Mouse (Mus musculus) heart, postnatal 14 days (tissue): ENCODE results near the gene Gm14401. TPM values are rescaled to one million over a fixed set of nuclear protein-coding genes. Genes with fewer than 3 reads are reported as not detected.
"Not testable (repeated sequence)": the region's sequence is repeated elsewhere in the genome, so short reads cannot be mapped to it uniquely, and the experiment has no call there.

Source experiments
- DNase-seq, 2 experiments: peaks; one replicate each; pipeline ENCODE4 v3.0.0; 2021 to 2022
- intact Hi-C: fragments of 180-260 bp; cut with DNase I; formaldehyde crosslinking; loops from one replicate; pipeline ENCODE4 v1.15.1; 2025
- long read RNA-seq, 2 experiments: library from polyadenylated mRNA; stranded (forward); transcript quantifications; one replicate each; pipeline ENCODE4 v2.0.0; 2021
- total RNA-seq, 2 experiments: library from RNA; stranded (reverse); gene quantifications; 2 replicates each; pipeline ENCODE4 v1.2.3; 2021

The Gm14401 gene
- under 1 TPM in 1 of 2 experiments, not detected in 1; 0.59 TPM for total RNA-seq
- long read RNA-seq, experiment 1: 0 reads
- long read RNA-seq, experiment 2: 0 reads

DNA sequence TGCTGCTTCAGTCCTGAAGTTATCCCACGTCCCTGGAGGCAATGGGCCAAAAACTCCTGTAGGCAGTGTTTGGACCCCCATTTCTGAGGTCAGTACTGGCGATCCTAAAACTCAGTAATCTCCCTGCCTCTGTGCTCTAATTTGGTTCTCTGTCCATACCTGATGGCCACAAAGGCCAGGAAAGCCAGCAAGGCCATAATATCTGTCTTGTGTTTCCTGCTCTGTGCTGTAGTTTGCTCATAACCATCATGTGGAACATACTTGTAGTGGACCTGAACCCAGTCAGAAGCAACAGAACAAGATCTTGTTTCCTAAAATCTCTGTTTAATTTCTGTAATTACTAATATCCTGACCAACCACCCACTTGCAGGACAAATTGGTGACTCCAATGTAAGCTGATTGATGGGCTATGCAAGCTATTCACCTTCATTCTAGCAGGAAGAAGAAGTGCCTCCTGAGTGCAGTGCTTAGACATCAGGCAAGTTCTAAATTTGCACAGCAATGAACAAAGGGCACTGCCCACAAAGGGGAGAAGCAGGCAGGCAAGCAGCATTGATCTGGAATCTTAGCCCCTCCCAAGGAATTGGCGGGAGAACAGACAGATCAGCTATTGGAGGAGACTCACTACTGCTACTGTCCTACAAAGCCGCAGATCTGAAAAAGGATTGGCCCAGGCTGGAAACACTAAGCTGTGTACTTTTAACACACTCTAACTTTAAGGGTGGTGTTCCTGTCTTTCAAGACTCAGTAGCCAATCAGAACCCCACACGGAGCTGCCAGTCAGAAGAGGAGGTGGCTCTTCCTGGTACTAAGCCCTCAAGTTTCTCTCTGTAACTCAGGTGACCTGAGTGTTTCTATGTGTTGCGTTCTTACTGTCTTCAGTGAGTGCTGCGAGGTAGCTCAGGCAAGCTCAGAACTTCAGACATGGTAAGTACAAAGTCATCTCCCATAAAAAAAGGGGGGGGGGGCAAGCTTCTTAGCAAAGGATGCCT is at the start of gene Gm14401:
Gm14401 (plus strand) TSS at position 889 of the 992 bp plus-strand sequence.
- DNase-seq: peak in 1 of 2 experiments; percentile 2

DNA sequence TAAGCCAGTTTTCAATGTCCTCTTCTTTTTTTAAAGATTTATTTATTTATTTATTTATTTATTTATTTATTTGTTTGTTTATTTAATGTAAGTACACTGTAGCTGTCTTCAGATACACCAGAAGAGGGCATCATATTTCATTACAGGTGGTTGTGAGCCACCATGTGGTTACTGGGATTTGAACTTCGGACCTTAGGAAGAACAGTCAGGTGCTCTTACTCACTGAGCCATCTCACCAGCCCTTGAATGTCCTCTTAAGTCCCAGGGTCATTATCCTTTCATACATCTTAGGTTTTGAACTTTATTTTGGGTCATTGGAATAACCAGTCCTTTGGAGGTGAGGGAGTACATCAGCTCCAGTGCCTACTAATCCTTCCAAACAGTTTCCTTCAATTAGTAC is 1.3 kb upstream of the Gm14401 start:
- intact Hi-C loops: loop anchor here (5.0 kb wide), 1 partner anchor 449 kb away; no protein-coding TSS in a partner anchor
- DNase-seq: not testable (repeated sequence)

More for the DNA sequence above, at the start of gene Gm14401:
- intact Hi-C loops: loop anchor here (2.0 to 5.0 kb wide), 2 partner anchors 247 to 449 kb away; no protein-coding TSS in a partner anchor

DNA sequence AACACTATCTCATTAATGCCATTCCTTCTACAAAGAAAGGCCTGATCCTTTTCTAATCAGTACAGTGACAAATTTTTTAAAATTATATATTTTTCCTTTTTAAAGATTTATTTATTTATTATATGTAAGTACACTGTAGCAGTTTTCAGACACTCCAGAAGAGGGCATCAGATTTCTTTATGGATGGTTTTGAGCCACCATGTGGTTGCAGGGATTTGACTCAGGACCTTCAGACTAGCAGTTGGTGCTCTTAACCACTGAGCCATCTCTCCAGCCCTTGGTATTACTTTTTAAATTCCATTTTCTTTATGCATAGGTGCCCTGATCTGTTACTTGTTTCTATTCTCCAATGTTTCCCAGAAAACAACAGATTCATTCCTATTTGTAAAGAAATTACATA is 895 bp downstream of the Gm14401 start:
- not testable (repeated sequence) for DNase-seq
- intact Hi-C loops: loop anchor here (2.0 kb wide), 1 partner anchor 246 kb away; no protein-coding TSS in a partner anchor

DNA sequence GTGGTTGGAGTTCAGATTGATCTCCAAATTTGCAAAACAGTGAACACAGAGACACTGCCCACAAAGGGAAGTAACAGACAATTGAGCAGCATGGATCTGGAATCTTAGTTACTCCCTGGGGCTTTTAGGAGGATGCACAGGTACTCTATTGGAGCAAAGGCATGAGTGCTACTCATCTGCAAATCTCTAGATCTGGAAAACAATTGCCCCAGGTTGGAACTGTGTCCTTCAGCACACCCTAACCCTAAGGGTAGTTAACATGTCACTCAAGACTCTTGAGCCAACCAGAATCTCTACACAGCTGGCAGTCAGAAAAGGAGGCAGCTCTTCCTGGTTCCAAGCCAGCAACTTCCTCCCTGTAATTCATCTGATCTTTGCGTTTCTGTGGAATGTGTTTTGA is 5.7 kb downstream of the Gm14401 start:
- DNase-seq, intact Hi-C loops: not testable (repeated sequence)

DNA sequence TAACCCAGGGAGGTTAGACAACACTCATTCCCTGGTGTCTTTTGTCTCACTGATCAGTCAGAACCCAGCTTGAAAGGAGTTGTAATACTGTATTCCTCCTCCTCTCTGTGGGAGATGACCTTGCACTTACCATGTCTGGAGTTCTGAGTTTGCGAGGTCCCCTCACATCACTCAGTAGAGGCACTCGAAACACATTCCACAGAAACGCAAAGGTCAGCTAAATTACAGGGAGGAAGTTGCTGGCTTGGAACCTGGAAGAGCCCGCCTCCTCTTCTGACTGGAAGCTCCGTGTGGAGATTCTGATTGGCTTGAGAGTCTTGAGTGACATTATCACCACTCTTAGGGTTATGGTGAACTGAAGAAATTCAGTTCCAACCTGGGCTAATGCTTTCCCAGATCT is 35.0 kb downstream of the Gm14401 start:
- intact Hi-C loops, DNase-seq: not testable (repeated sequence)

DNA sequence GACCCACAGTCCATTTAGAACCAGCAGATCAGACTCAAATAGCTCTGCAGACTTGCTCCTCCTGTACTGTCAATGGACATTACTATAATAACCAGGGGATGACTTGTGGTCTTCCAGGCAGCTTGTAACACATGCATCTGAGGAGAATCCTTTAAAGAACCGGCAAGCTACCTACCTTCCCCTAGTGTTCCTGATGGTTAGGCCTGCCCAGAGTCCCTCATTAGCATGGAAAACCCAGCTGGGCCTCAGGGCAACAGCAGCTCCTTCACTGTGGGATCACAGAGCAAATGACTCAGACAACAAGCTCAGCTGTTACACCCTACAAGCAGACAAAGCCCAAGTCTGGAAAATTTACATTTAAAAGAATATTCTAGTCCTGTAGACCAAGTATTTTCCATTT is 55.0 kb downstream of the Gm14401 start:
- DNase-seq, intact Hi-C loops: not testable (repeated sequence)

Other genes starting within 250 kb of the Gm14401 start
- not detected for gene Gm14408, start 243.2 kb upstream of the Gm14401 start, total RNA-seq
- gene Gm14296, start 146.5 kb upstream of the Gm14401 start, total RNA-seq: 1 to 10 TPM; 3.2 to 3.5 TPM
- 10 to 100 TPM; 41.7 to 53.3 TPM for gene Gm14419, start 73.4 kb upstream of the Gm14401 start, total RNA-seq
- gene Gm14410, start 132.1 kb downstream of the Gm14401 start, total RNA-seq: 10 to 100 TPM; 31.2 to 34.0 TPM
- 1 to 10 TPM; 1.0 to 1.1 TPM for gene Gm14409, start 192.7 kb downstream of the Gm14401 start, total RNA-seq
- gene Gm14412, start 250.0 kb downstream of the Gm14401 start, total RNA-seq: 1 to 10 TPM; 1.0 TPM